Mouse (Mus musculus) midbrain, embryonic 13.5 days (tissue): ENCODE measurements at regions not wholly inside any gene's neighbourhood (a gene's known extent, or its start where the extent isn't known, plus 50 kb on each side); places are given as distances from the start of the nearest gene placed in this dataset.

Source experiments
- ATAC-seq: fragments of 200-750 bp; cut with Nextera tagmentation; 2 replicates; pipeline ENCODE4 v1.8.0; 2017; ENCODE audit warnings: mild to moderate bottlenecking, moderate TSS enrichment, moderate library complexity
- H3K27ac ChIP-seq: fragments of 300-500 bp; sonication (generic); 2 replicates; pipeline ENCODE4 v1.5.1; 2015; ENCODE audit warnings: inconsistent platforms, mild to moderate bottlenecking, moderate library complexity
- H3K27me3 ChIP-seq: fragments of 300-500 bp; sonication (generic); 2 replicates; pipeline ENCODE4 v1.6.1; 2015; ENCODE audit warnings: mild to moderate bottlenecking, inconsistent platforms
- H3K36me3 ChIP-seq: fragments of 300-500 bp; sonication (generic); 2 replicates; pipeline ENCODE4 v1.6.1; 2015; ENCODE audit warnings: mild to moderate bottlenecking, inconsistent platforms
- H3K4me1 ChIP-seq: fragments of 300-500 bp; sonication (generic); replicated peaks from 2 replicates; pipeline ENCODE4 v1.6.1; 2015; ENCODE audit warnings: inconsistent platforms
- H3K4me2 ChIP-seq: fragments of 300-500 bp; sonication (generic); replicated peaks from 2 replicates; pipeline ENCODE4 v1.6.1; 2015; ENCODE audit warnings: moderate library complexity, mild to moderate bottlenecking, inconsistent platforms
- H3K4me3 ChIP-seq: fragments of 300-500 bp; sonication (generic); replicated peaks from 2 replicates; pipeline ENCODE4 v1.5.1; 2015; ENCODE audit warnings: mild to moderate bottlenecking, inconsistent platforms
- H3K9ac ChIP-seq: fragments of 300-500 bp; sonication (generic); replicated peaks from 2 replicates; pipeline ENCODE4 v1.6.1; 2015; ENCODE audit warnings: mild to moderate bottlenecking, inconsistent platforms
- H3K9me3 ChIP-seq: fragments of 300-500 bp; sonication (generic); 2 replicates; pipeline ENCODE4 v1.6.1; 2016; ENCODE audit warnings: mild to moderate bottlenecking, inconsistent platforms
- WGBS: fragments of 180-500 bp; shearing (Covaris S2); methylation state at CpG from one replicate; pipeline ENCODE4 v1.1.7; 2015; 5-methylcytosine and 5-hydroxymethylcytosine counted together

- Histone ChIP-seq H3K27ac (no peak overlapping the region), H3K4me2 (no peak overlapping the region), H3K9ac (no peak overlapping the region), H3K4me3 (no peak overlapping the region), H3K27me3 (no peaks in the 10 kb centered on the region), H3K9me3 (no peaks in the 10 kb centered on the region), H3K36me3 (no peaks in the 10 kb centered on the region), H3K4me1 (no peaks in the 10 kb centered on the region)
- ATAC-seq = no peak
- 74% methylated on average over 9 of the region's 9 CpGs for WGBS
Measured at GRCm38 (mm10) chr7:88941246-88941910, 462.6 kb downstream of the Tmem135 start.

GRCm38 (mm10) chr7:88940196-88940595 lies 463.8 kb downstream of the Tmem135 start:
- WGBS = 89% methylated on average over 2 of the region's 2 CpGs
- Histone ChIP-seq H3K4me1 (no peaks in the 10 kb centered on the region), H3K4me2 (no peak overlapping the region), H3K36me3 (no peaks in the 10 kb centered on the region), H3K27me3 (no peaks in the 10 kb centered on the region), H3K9ac (no peak overlapping the region), H3K27ac (no peak overlapping the region), H3K9me3 (no peaks in the 10 kb centered on the region), H3K4me3 (no peak overlapping the region)
- no peak for ATAC-seq

GRCm38 (mm10) chr7:88928245-88928795 lies 475.7 kb downstream of the Tmem135 start:
- 86% methylated on average over 6 of the region's 6 CpGs for WGBS
- ATAC-seq = no peak
- no peak overlapping the region for H3K27ac ChIP-seq
- no peaks in the 10 kb centered on the region for H3K9me3 ChIP-seq
- no peak overlapping the region for H3K4me3 ChIP-seq
- no peaks in the 10 kb centered on the region for H3K4me1 ChIP-seq
- no peak overlapping the region for H3K4me2 ChIP-seq
- no peaks in the 10 kb centered on the region for H3K27me3 ChIP-seq
- H3K36me3 ChIP-seq = no peaks in the 10 kb centered on the region
- H3K9ac ChIP-seq = no peak overlapping the region
